Mouse (Mus musculus) hindbrain, embryonic 14.5 days (tissue): ENCODE measurements around the gene Lama2. TPM values are rescaled to one million over a fixed set of nuclear protein-coding genes. Genes with fewer than 3 reads are reported as not detected.
"Not testable (repeated sequence)": the region's sequence is repeated elsewhere in the genome, so short reads cannot be mapped to it uniquely, and the experiment has no call there.

ENCODE experiments used
- ATAC-seq: fragments of 200-750 bp; cut with Nextera tagmentation; 2 replicates; pipeline ENCODE4 v1.8.0; 2017; ENCODE audit warnings: moderate number of reproducible peaks, mild to moderate bottlenecking, moderate TSS enrichment, moderate library complexity; ENCODE audit not compliant: low FRiP score
- DNase-seq: peaks from one replicate; pipeline ENCODE4 v3.0.0-alpha.2; 2015; ENCODE audit warnings: low spot score
- H3K27ac ChIP-seq: fragments of 300-500 bp; sonication (generic); 2 replicates; pipeline ENCODE4 v1.5.1; 2014; ENCODE audit warnings: mild to moderate bottlenecking, moderate library complexity
- H3K27me3 ChIP-seq: fragments of 300-500 bp; sonication (generic); 2 replicates; pipeline ENCODE4 v1.6.1; 2014; ENCODE audit warnings: mild to moderate bottlenecking, low read length, mixed read lengths; ENCODE audit not compliant: control insufficient read depth, insufficient read depth
- H3K36me3 ChIP-seq: fragments of 300-500 bp; sonication (generic); replicated peaks from 2 replicates; pipeline ENCODE4 v1.6.1; 2014; ENCODE audit not compliant: control insufficient read depth, insufficient read depth
- H3K4me1 ChIP-seq: fragments of 300-500 bp; sonication (generic); replicated peaks from 2 replicates; pipeline ENCODE4 v1.6.1; 2014; ENCODE audit warnings: antibody characterized with exemption, low read length, mixed read lengths; ENCODE audit not compliant: control insufficient read depth, insufficient read depth
- H3K4me2 ChIP-seq: fragments of 300-500 bp; sonication (generic); replicated peaks from 2 replicates; pipeline ENCODE4 v1.6.1; 2014; ENCODE audit warnings: mild to moderate bottlenecking, moderate library complexity
- H3K4me3 ChIP-seq: fragments of 300-500 bp; sonication (generic); replicated peaks from 2 replicates; pipeline ENCODE4 v1.5.1; 2014; ENCODE audit warnings: mild to moderate bottlenecking, low read length
- H3K9ac ChIP-seq: fragments of 300-500 bp; sonication (generic); 2 replicates; pipeline ENCODE4 v1.6.1; 2014
- H3K9me3 ChIP-seq: fragments of 300-500 bp; sonication (generic); 2 replicates; pipeline ENCODE4 v1.6.1; 2016; ENCODE audit warnings: low read length; ENCODE audit not compliant: control insufficient read depth
- WGBS: fragments of 180-500 bp; shearing (Covaris S2); extraction: QIAGEN DNeasy Blood & Tissue Kit; methylation state at CpG from one replicate; pipeline ENCODE4 v1.1.7; 2014; 5-methylcytosine and 5-hydroxymethylcytosine counted together
- polyA plus RNA-seq: library from polyadenylated mRNA; unstranded; fragments of >200 nt; fragmentation: Nextera tagmentation; extraction: Ambion mirVana; gene quantifications from 2 replicates; pipeline ENCODE4 v1.2.1, GENCODE M21; 2014

The Lama2 gene
- polyA plus RNA-seq, 1 experiment from 2014 or later = 11.2 TPM

- Histone ChIP-seq H3K9me3 (no peaks in the 10 kb centered on the region), H3K4me3 (no peak overlapping the region), H3K27ac (no peak overlapping the region), H3K4me1 (no peaks in the 10 kb centered on the region), H3K27me3 (no peaks in the 10 kb centered on the region), H3K4me2 (no peak overlapping the region), H3K36me3 (no peaks in the 10 kb centered on the region), H3K9ac (no peak overlapping the region)
- WGBS = 83% methylated on average over 1 of the region's 1 CpGs
- DNase-seq (no peak), ATAC-seq (no peak)
These were observed 680.0 kb downstream of the Lama2 start for GRCm38 (mm10) chr10:26939549-26939948.

DNA sequence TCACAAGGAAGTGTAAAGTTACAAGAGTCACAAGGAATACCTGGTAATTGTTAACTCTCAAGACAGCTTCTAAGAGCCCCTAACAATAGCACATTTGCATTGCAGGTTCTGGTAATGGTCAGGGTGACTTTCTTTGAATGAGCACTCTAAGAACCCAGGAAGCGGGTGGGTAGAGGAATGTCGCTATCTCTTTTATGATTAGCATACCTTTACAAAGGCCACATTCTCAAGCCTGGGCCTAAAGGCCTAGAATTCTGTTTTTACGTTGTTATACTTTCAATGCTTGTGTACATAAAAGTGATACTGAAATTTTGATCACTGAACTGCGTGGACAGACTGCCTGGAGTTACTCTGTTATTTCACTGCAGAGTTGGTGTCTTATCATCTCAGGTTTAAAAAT is 681.1 kb downstream of the Lama2 start:
- not testable (repeated sequence) for H3K36me3 ChIP-seq, DNase-seq, H3K4me2 ChIP-seq, ATAC-seq, H3K4me1 ChIP-seq, H3K27ac ChIP-seq, H3K4me3 ChIP-seq, H3K9ac ChIP-seq, H3K27me3 ChIP-seq, H3K9me3 ChIP-seq
- 85% methylated on average over 4 of the region's 4 CpGs for WGBS

DNA sequence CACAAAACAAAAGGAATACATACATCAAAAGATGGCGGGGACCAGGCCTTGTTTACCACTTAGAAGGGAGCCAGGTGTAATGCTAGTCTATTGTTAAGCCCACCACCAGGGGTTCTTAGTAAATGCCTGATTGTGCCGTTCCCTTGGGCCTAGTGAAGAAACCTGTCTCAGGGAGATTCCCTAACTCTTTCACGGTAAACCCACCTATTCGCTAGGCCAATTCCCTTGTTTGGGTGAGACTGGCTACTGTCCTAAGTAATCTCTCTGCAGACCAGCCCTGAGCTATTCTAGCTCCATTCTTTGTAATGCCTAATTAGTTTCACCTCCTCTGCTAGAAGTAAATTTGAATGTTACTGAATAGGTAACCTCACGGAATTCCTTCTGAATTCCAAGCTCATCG is 683.5 kb downstream of the Lama2 start:
- WGBS = 91% methylated on average over 6 of the region's 6 CpGs
- not testable (repeated sequence) for H3K9ac ChIP-seq, H3K27ac ChIP-seq, H3K36me3 ChIP-seq, H3K4me1 ChIP-seq, ATAC-seq, H3K9me3 ChIP-seq, DNase-seq, H3K27me3 ChIP-seq, H3K4me2 ChIP-seq, H3K4me3 ChIP-seq
